Mouse (Mus musculus) hindbrain, embryonic 11.5 days (tissue): ENCODE measurements around the gene Gmps. TPM values are rescaled to one million over a fixed set of nuclear protein-coding genes. Genes with fewer than 3 reads are reported as not detected.

Experiments used
- ATAC-seq: fragments of 200-750 bp; cut with Nextera tagmentation; 2 replicates; pipeline ENCODE4 v1.8.0; 2017; ENCODE audit warnings: mild to moderate bottlenecking, moderate TSS enrichment, moderate library complexity; ENCODE audit not compliant: low FRiP score
- DNase-seq: peaks from one replicate; pipeline ENCODE4 v3.0.0-alpha.2; 2015; ENCODE audit warnings: low spot score
- H3K27ac ChIP-seq: fragments of 300-500 bp; sonication (generic); 2 replicates; pipeline ENCODE4 v1.5.1; 2014; ENCODE audit warnings: mild to moderate bottlenecking, low read depth, low read length
- H3K27me3 ChIP-seq: fragments of 300-500 bp; sonication (generic); 2 replicates; pipeline ENCODE4 v1.6.1; 2014; ENCODE audit warnings: mild to moderate bottlenecking, low read length, moderate library complexity, mixed read lengths; ENCODE audit not compliant: control insufficient read depth, insufficient read depth
- H3K36me3 ChIP-seq: fragments of 300-500 bp; sonication (generic); 2 replicates; pipeline ENCODE4 v1.6.1; 2014; ENCODE audit warnings: mild to moderate bottlenecking, low read length, moderate library complexity, mixed read lengths; ENCODE audit not compliant: control insufficient read depth, insufficient read depth
- H3K4me1 ChIP-seq: fragments of 300-500 bp; sonication (generic); replicated peaks from 2 replicates; pipeline ENCODE4 v1.6.1; 2014; ENCODE audit warnings: low read length, mixed read lengths; ENCODE audit not compliant: control insufficient read depth, insufficient read depth
- H3K4me2 ChIP-seq: fragments of 300-500 bp; sonication (generic); replicated peaks from 2 replicates; pipeline ENCODE4 v1.6.1; 2014; ENCODE audit warnings: mild to moderate bottlenecking, low read depth, low read length
- H3K4me3 ChIP-seq: fragments of 300-500 bp; sonication (generic); 2 replicates; pipeline ENCODE4 v1.5.1; 2014; ENCODE audit warnings: low read depth, low read length
- H3K9ac ChIP-seq: fragments of 300-500 bp; sonication (generic); 2 replicates; pipeline ENCODE4 v1.6.1; 2014; ENCODE audit warnings: low read depth, low read length
- H3K9me3 ChIP-seq: fragments of 300-500 bp; sonication (generic); 2 replicates; pipeline ENCODE4 v1.6.1; 2016; ENCODE audit warnings: low read length; ENCODE audit not compliant: control insufficient read depth
- whole genome bisulfite sequencing: fragments of 180-500 bp; shearing (Covaris S2); extraction: QIAGEN DNeasy Blood & Tissue Kit; methylation state at CpG from one replicate; pipeline ENCODE4 v1.1.7; 2014; 5-methylcytosine and 5-hydroxymethylcytosine counted together
- polyA plus RNA-seq: library from polyadenylated mRNA; unstranded; fragments of >200 nt; fragmentation: Nextera tagmentation; extraction: Ambion mirVana; gene quantifications from 2 replicates; pipeline ENCODE4 v1.2.1, GENCODE M21; 2014

The Gmps gene
- polyA plus RNA-seq, result 70.7 and 71.9 TPM in 2 replicates

GRCm38 (mm10) chr3:63975955-63976908, at the start of gene Gmps:
TSS of gene Gmps (plus strand) at chr3:63976106.
- under 1% methylated on average over 67 of the region's 67 CpGs for WGBS
- ATAC-seq, result peak; percentile 98
- Histone ChIP-seq H3K27ac (peak within 1 kb of the TSS; percentile 82), H3K4me3 (peak within 1 kb of the TSS; percentile 89), H3K4me1 (no peaks in the 10 kb centered on the region), H3K9me3 (no peaks in the 10 kb centered on the region), H3K36me3 (no peaks in the 10 kb centered on the region), H3K27me3 (no peaks in the 10 kb centered on the region), H3K4me2 (peak within 1 kb of the TSS; percentile 46), H3K9ac (peak within 1 kb of the TSS; percentile 95)
- DNase-seq, result peak; percentile 96

- peak within 1 kb of the TSS; percentile 60 for H3K4me3 ChIP-seq
- no peaks in the 10 kb centered on the region for H3K9me3 ChIP-seq
- peak within 1 kb of the TSS; percentile 92 for H3K9ac ChIP-seq
- peak within 1 kb of the TSS; percentile 72 for H3K4me2 ChIP-seq
- DNase-seq, result peak; percentile 96
- H3K36me3 ChIP-seq, result no peaks in the 10 kb centered on the region
- peak; percentile 97 for ATAC-seq
- H3K27ac ChIP-seq, result peak within 1 kb of the TSS; percentile 83
- 5% methylated on average over 47 of the region's 48 CpGs for WGBS
- H3K4me1 ChIP-seq, result no peaks in the 10 kb centered on the region
- H3K27me3 ChIP-seq, result no peaks in the 10 kb centered on the region
Measured at GRCm38 (mm10) chr3:63928878-63929859, 46.7 kb upstream of the Gmps start, which contains the start of gene E130311K13Rik. TSS of gene E130311K13Rik (minus strand) at chr3:63929472.

- WGBS, result 97% methylated on average over 2 of the region's 2 CpGs
- H3K27ac ChIP-seq, result no peak overlapping the region
- H3K4me1 ChIP-seq, result no peaks in the 10 kb centered on the region
- H3K9ac ChIP-seq, result no peak overlapping the region
- no peaks in the 10 kb centered on the region for H3K36me3 ChIP-seq
- no peak for ATAC-seq
- DNase-seq, result no peak
- no peaks in the 10 kb centered on the region for H3K9me3 ChIP-seq
- no peak overlapping the region for H3K4me2 ChIP-seq
- H3K4me3 ChIP-seq, result no peak overlapping the region
- no peaks in the 10 kb centered on the region for H3K27me3 ChIP-seq
Measured at GRCm38 (mm10) chr3:63938928-63939327, 37.0 kb upstream of the Gmps start.

- H3K9ac ChIP-seq, result no peak overlapping the region
- no peak overlapping the region for H3K27ac ChIP-seq
- no peak for ATAC-seq
- H3K4me1 ChIP-seq, result no peaks in the 10 kb centered on the region
- no peaks in the 10 kb centered on the region for H3K9me3 ChIP-seq
- H3K4me3 ChIP-seq, result no peak overlapping the region
- no peaks in the 10 kb centered on the region for H3K36me3 ChIP-seq
- no peaks in the 10 kb centered on the region for H3K27me3 ChIP-seq
- no peak for DNase-seq
- H3K4me2 ChIP-seq, result no peak overlapping the region
- 90% methylated on average over 2 of the region's 2 CpGs for WGBS
Measured at GRCm38 (mm10) chr3:63941204-63941850, 34.6 kb upstream of the Gmps start.

- no peaks in the 10 kb centered on the region for H3K9me3 ChIP-seq
- no peak overlapping the region for H3K9ac ChIP-seq
- no peaks in the 10 kb centered on the region for H3K4me1 ChIP-seq
- DNase-seq (no peak), ATAC-seq (no peak)
- H3K27ac ChIP-seq, result no peak overlapping the region
- no peaks in the 10 kb centered on the region for H3K36me3 ChIP-seq
- H3K4me3 ChIP-seq, result no peak overlapping the region
- whole genome bisulfite sequencing, result 92% methylated on average over 3 of the region's 3 CpGs
- no peaks in the 10 kb centered on the region for H3K27me3 ChIP-seq
- no peak overlapping the region for H3K4me2 ChIP-seq
Measured at GRCm38 (mm10) chr3:63949837-63950236, 26.1 kb upstream of the Gmps start.

GRCm38 (mm10) chr3:63963421-63964099, 12.3 kb upstream of the Gmps start:
- peak overlapping the region; percentile 83 for H3K27ac ChIP-seq
- H3K9ac ChIP-seq, result peak overlapping the region; percentile 70
- DNase-seq, result peak; percentile 6
- peak overlapping the region; percentile 87 for H3K4me3 ChIP-seq
- no peaks in the 10 kb centered on the region for H3K9me3 ChIP-seq
- no peaks in the 10 kb centered on the region for H3K4me1 ChIP-seq
- WGBS, result 10% methylated on average over 25 of the region's 25 CpGs
- peak overlapping the region; percentile 90 for H3K4me2 ChIP-seq
- ATAC-seq, result no peak
- no peaks in the 10 kb centered on the region for H3K27me3 ChIP-seq
- H3K36me3 ChIP-seq, result no peaks in the 10 kb centered on the region

- DNase-seq (peak; percentile 100), ATAC-seq (peak; percentile 97)
- Histone ChIP-seq H3K36me3 (no peaks in the 10 kb centered on the region), H3K4me3 (peak within 1 kb of the TSS; percentile 87), H3K9me3 (no peaks in the 10 kb centered on the region), H3K27me3 (no peaks in the 10 kb centered on the region), H3K9ac (peak within 1 kb of the TSS; percentile 70), H3K4me2 (peak within 1 kb of the TSS; percentile 90), H3K27ac (peak within 1 kb of the TSS; percentile 83), H3K4me1 (no peaks in the 10 kb centered on the region)
- under 1% methylated on average over 69 of the region's 69 CpGs for WGBS
Measured at GRCm38 (mm10) chr3:63964100-63964921, 11.6 kb upstream of the Gmps start, which contains the start of gene Slc33a1. TSS of gene Slc33a1 (minus strand) at chr3:63964768.
